Mouse (Mus musculus): ENCODE measurements around the gene C530008M17Rik. TPM values are rescaled to one million over a fixed set of nuclear protein-coding genes. Genes with fewer than 3 reads are reported as not detected.

Gene C530008M17Rik
- polyA plus RNA-seq, 1 experiment from 2014 or later = 53.4 TPM

- Histone ChIP-seq H3K4me1 (ENCODE audit: control insufficient read depth, insufficient read depth, low read depth, low read length) (peaks cover 14% of the 10 kb centered on the region), H3K4me2 (ENCODE audit: low read length) (no peak overlapping the region; the same call in 1 of the 2 replicates), H3K36me3 (ENCODE audit: control insufficient read depth, insufficient read depth, low read length) (no peaks in the 10 kb centered on the region), H3K27me3 (replicated peaks; ENCODE audit: control insufficient read depth, insufficient read depth, low read length) (no peaks in the 10 kb centered on the region), H3K9ac (ENCODE audit: low read depth, low read length) (peak overlapping the region; percentile 22), H3K27ac (ENCODE audit: low read depth, low read length) (peak overlapping the region; percentile 44; the same call in 1 of the 2 replicates), H3K9me3 (ENCODE audit: control insufficient read depth, low read length) (no peaks in the 10 kb centered on the region), H3K4me3 (ENCODE audit: low read length) (no peak overlapping the region)
- 69% methylated on average over 15 of the region's 15 CpGs for WGBS
- ATAC-seq = peak; percentile 60; the same call in 1 of the 2 replicates
Observed at GRCm38 (mm10) chr5:76708004-76708403, 51.7 kb downstream of the C530008M17Rik start.

- no peak overlapping the region for H3K4me3 ChIP-seq (ENCODE audit: low read length)
- H3K4me1 ChIP-seq (ENCODE audit: control insufficient read depth, insufficient read depth, low read depth, low read length) = peaks cover 5% of the 10 kb centered on the region
- no peak overlapping the region for H3K9ac ChIP-seq (ENCODE audit: low read depth, low read length)
- no peaks in the 10 kb centered on the region for H3K27me3 ChIP-seq (replicated peaks; ENCODE audit: control insufficient read depth, insufficient read depth, low read length)
- H3K4me2 ChIP-seq (ENCODE audit: low read length) = no peak overlapping the region
- no peak for ATAC-seq
- H3K27ac ChIP-seq (ENCODE audit: low read depth, low read length) = no peak overlapping the region
- no peaks in the 10 kb centered on the region for H3K9me3 ChIP-seq (ENCODE audit: control insufficient read depth, low read length)
- WGBS = 76% methylated on average over 7 of the region's 7 CpGs
- no peaks in the 10 kb centered on the region for H3K36me3 ChIP-seq (ENCODE audit: control insufficient read depth, insufficient read depth, low read length)
Observed at GRCm38 (mm10) chr5:76713743-76714142, 57.4 kb downstream of the C530008M17Rik start.

GRCm38 (mm10) chr5:76719954-76720353 lies 63.6 kb downstream of the C530008M17Rik start:
- Histone ChIP-seq H3K4me3 (ENCODE audit: low read length) (no peak overlapping the region), H3K9ac (ENCODE audit: low read depth, low read length) (no peak overlapping the region), H3K4me2 (ENCODE audit: low read length) (no peak overlapping the region), H3K9me3 (ENCODE audit: control insufficient read depth, low read length) (no peaks in the 10 kb centered on the region), H3K4me1 (ENCODE audit: control insufficient read depth, insufficient read depth, low read depth, low read length) (peaks cover 17% of the 10 kb centered on the region), H3K36me3 (ENCODE audit: control insufficient read depth, insufficient read depth, low read length) (no peaks in the 10 kb centered on the region), H3K27ac (ENCODE audit: low read depth, low read length) (no peak overlapping the region), H3K27me3 (replicated peaks; ENCODE audit: control insufficient read depth, insufficient read depth, low read length) (no peaks in the 10 kb centered on the region)
- WGBS = 65% methylated on average over 3 of the region's 3 CpGs
- ATAC-seq = no peak

GRCm38 (mm10) chr5:76724878-76725277 lies 68.6 kb downstream of the C530008M17Rik start:
- Histone ChIP-seq H3K36me3 (ENCODE audit: control insufficient read depth, insufficient read depth, low read length) (no peaks in the 10 kb centered on the region), H3K27me3 (replicated peaks; ENCODE audit: control insufficient read depth, insufficient read depth, low read length) (no peaks in the 10 kb centered on the region), H3K9ac (ENCODE audit: low read depth, low read length) (no peak overlapping the region), H3K4me2 (ENCODE audit: low read length) (no peak overlapping the region), H3K27ac (ENCODE audit: low read depth, low read length) (no peak overlapping the region), H3K4me1 (ENCODE audit: control insufficient read depth, insufficient read depth, low read depth, low read length) (peaks cover 2% of the 10 kb centered on the region; the same call in 1 of the 2 replicates), H3K4me3 (ENCODE audit: low read length) (no peak overlapping the region), H3K9me3 (ENCODE audit: control insufficient read depth, low read length) (no peaks in the 10 kb centered on the region)
- 99% methylated on average over 2 of the region's 2 CpGs for WGBS
- ATAC-seq = no peak

GRCm38 (mm10) chr5:76726518-76727103 lies 70.3 kb downstream of the C530008M17Rik start:
- H3K36me3 ChIP-seq (ENCODE audit: control insufficient read depth, insufficient read depth, low read length) = no peaks in the 10 kb centered on the region
- H3K27me3 ChIP-seq (replicated peaks; ENCODE audit: control insufficient read depth, insufficient read depth, low read length) = no peaks in the 10 kb centered on the region
- H3K9me3 ChIP-seq (ENCODE audit: control insufficient read depth, low read length) = no peaks in the 10 kb centered on the region
- H3K4me1 ChIP-seq (ENCODE audit: control insufficient read depth, insufficient read depth, low read depth, low read length) = no peaks in the 10 kb centered on the region
- no peak overlapping the region for H3K4me2 ChIP-seq (ENCODE audit: low read length)
- 71% methylated on average over 8 of the region's 8 CpGs for WGBS
- no peak overlapping the region for H3K4me3 ChIP-seq (ENCODE audit: low read length)
- ATAC-seq = no peak
- no peak overlapping the region for H3K27ac ChIP-seq (ENCODE audit: low read depth, low read length)
- no peak overlapping the region for H3K9ac ChIP-seq (ENCODE audit: low read depth, low read length)

- 0 out of 2 replicates have a peak, but pooled peaks have one; percentile 22 for ATAC-seq
- 0 out of 2 replicates have a peak overlapping the region, but pooled peaks have one; percentile 23 for H3K27ac ChIP-seq (ENCODE audit: low read depth, low read length)
- H3K4me1 ChIP-seq (ENCODE audit: control insufficient read depth, insufficient read depth, low read depth, low read length) = no peaks in the 10 kb centered on the region
- H3K9me3 ChIP-seq (ENCODE audit: control insufficient read depth, low read length) = no peaks in the 10 kb centered on the region
- H3K4me2 ChIP-seq (ENCODE audit: low read length) = no peak overlapping the region
- no peak overlapping the region for H3K4me3 ChIP-seq (ENCODE audit: low read length)
- H3K27me3 ChIP-seq (replicated peaks; ENCODE audit: control insufficient read depth, insufficient read depth, low read length) = no peaks in the 10 kb centered on the region
- H3K36me3 ChIP-seq (ENCODE audit: control insufficient read depth, insufficient read depth, low read length) = no peaks in the 10 kb centered on the region
- 69% methylated on average over 6 of the region's 6 CpGs for WGBS
- no peak overlapping the region for H3K9ac ChIP-seq (ENCODE audit: low read depth, low read length)
Observed at GRCm38 (mm10) chr5:76733055-76733641, 76.8 kb downstream of the C530008M17Rik start.

GRCm38 (mm10) chr5:76741463-76741862 lies 85.2 kb downstream of the C530008M17Rik start:
- H3K9ac ChIP-seq (ENCODE audit: low read depth, low read length) = no peak overlapping the region
- H3K27ac ChIP-seq (ENCODE audit: low read depth, low read length) = no peak overlapping the region
- no peaks in the 10 kb centered on the region for H3K36me3 ChIP-seq (ENCODE audit: control insufficient read depth, insufficient read depth, low read length)
- H3K4me2 ChIP-seq (ENCODE audit: low read length) = no peak overlapping the region
- 94% methylated on average over 6 of the region's 6 CpGs for WGBS
- H3K9me3 ChIP-seq (ENCODE audit: control insufficient read depth, low read length) = no peaks in the 10 kb centered on the region
- no peaks in the 10 kb centered on the region for H3K27me3 ChIP-seq (replicated peaks; ENCODE audit: control insufficient read depth, insufficient read depth, low read length)
- no peaks in the 10 kb centered on the region for H3K4me1 ChIP-seq (ENCODE audit: control insufficient read depth, insufficient read depth, low read depth, low read length)
- H3K4me3 ChIP-seq (ENCODE audit: low read length) = no peak overlapping the region
- no peak for ATAC-seq

- Histone ChIP-seq H3K9me3 (ENCODE audit: control insufficient read depth, low read length) (no peaks in the 10 kb centered on the region), H3K27me3 (replicated peaks; ENCODE audit: control insufficient read depth, insufficient read depth, low read length) (no peaks in the 10 kb centered on the region), H3K4me2 (ENCODE audit: low read length) (no peak overlapping the region), H3K9ac (ENCODE audit: low read depth, low read length) (no peak overlapping the region), H3K27ac (ENCODE audit: low read depth, low read length) (no peak overlapping the region), H3K4me3 (ENCODE audit: low read length) (no peak overlapping the region), H3K36me3 (ENCODE audit: control insufficient read depth, insufficient read depth, low read length) (no peaks in the 10 kb centered on the region), H3K4me1 (ENCODE audit: control insufficient read depth, insufficient read depth, low read depth, low read length) (no peaks in the 10 kb centered on the region)
- ATAC-seq = no peak
- 98% methylated on average over 6 of the region's 6 CpGs for WGBS
Observed at GRCm38 (mm10) chr5:76742076-76742475, 85.8 kb downstream of the C530008M17Rik start.

GRCm38 (mm10) chr5:76744737-76745209 lies 88.5 kb downstream of the C530008M17Rik start:
- H3K36me3 ChIP-seq (ENCODE audit: control insufficient read depth, insufficient read depth, low read length) = no peaks in the 10 kb centered on the region
- no peak overlapping the region for H3K4me3 ChIP-seq (ENCODE audit: low read length)
- H3K27ac ChIP-seq (ENCODE audit: low read depth, low read length) = no peak overlapping the region
- ATAC-seq = no peak; the same call in 1 of the 2 replicates
- H3K9ac ChIP-seq (ENCODE audit: low read depth, low read length) = no peak overlapping the region
- WGBS = 80% methylated on average over 9 of the region's 9 CpGs
- H3K9me3 ChIP-seq (ENCODE audit: control insufficient read depth, low read length) = no peaks in the 10 kb centered on the region
- no peaks in the 10 kb centered on the region for H3K27me3 ChIP-seq (replicated peaks; ENCODE audit: control insufficient read depth, insufficient read depth, low read length)
- H3K4me1 ChIP-seq (ENCODE audit: control insufficient read depth, insufficient read depth, low read depth, low read length) = no peaks in the 10 kb centered on the region
- no peak overlapping the region for H3K4me2 ChIP-seq (ENCODE audit: low read length)
